Mouse (Mus musculus) bone marrow macrophage, adult 2 months (primary cell): ENCODE results near the gene Ccdc47.

Experiments
- CTCF ChIP-seq: IDR thresholded peaks from 2 replicates; pipeline ENCODE4 v1.5.1; 2012; ENCODE audit warnings: low read depth, mild to moderate bottlenecking, low read length, moderate library complexity
- POLR2A ChIP-seq: IDR thresholded peaks from 2 replicates; pipeline ENCODE4 v1.6.1; 2012; ENCODE audit warnings: mild to moderate bottlenecking, low read depth, low read length, borderline replicate concordance

- no peak for TF ChIP-seq POLR2A
- TF ChIP-seq CTCF: no peak
These were observed 42.9 kb downstream of the Ccdc47 start for GRCm38 (mm10) chr11:106173228-106173627.
